In genomic region chr5:110176362-110177020, GRCm38 (mm10) we compare ENCODE assay signal across 7 mouse cellular contexts. TPM values are rescaled to one million over a fixed set of nuclear protein-coding genes. Genes with fewer than 3 reads are reported as not detected.
DNase-seq lines count a peak whose midpoint lies in the region; ATAC-seq and TF ChIP-seq lines count a peak whose summit lies in the region.

TSS of gene Golga3 (plus strand) at chr5:110176701.

- WGBS in embryonic facial prominence, embryonic 10.5 days, result under 1% methylated on average over 41 of the region's 41 CpGs
- under 1% methylated on average over 41 of the region's 41 CpGs for WGBS in intestine, postnatal 0 days
- under 1% methylated on average over 41 of the region's 41 CpGs for WGBS in midbrain, embryonic 12.5 days
- WGBS in small intestine, adult 2 months, result under 1% methylated on average over 41 of the region's 41 CpGs

- no peak for TF ChIP-seq CTCF in intestine, postnatal 0 days (IDR thresholded peaks at IDR 0.05; ENCODE audit: low read depth)
- TF ChIP-seq CTCF in small intestine, adult 2 months (IDR thresholded peaks at IDR 0.05; ENCODE audit: extremely low read depth, insufficient read length, insufficient replicate concordance, low read depth, low read length), result peak; percentile 19; the same call in 1 of the 2 replicates

- no peaks in the 10 kb centered on the region for H3K27me3 ChIP-seq in embryonic facial prominence, embryonic 10.5 days (replicated peaks; ENCODE audit: low read depth, poor library complexity, severe bottlenecking)
- H3K27me3 ChIP-seq in intestine, postnatal 0 days (replicated peaks; ENCODE audit: control insufficient read depth, insufficient read depth, low read length), result no peaks in the 10 kb centered on the region
- no peaks in the 10 kb centered on the region for H3K27me3 ChIP-seq in midbrain, embryonic 12.5 days
- no peaks in the 10 kb centered on the region for H3K27me3 ChIP-seq in small intestine, adult 2 months (ENCODE audit: control insufficient read depth, insufficient read depth, low read length)

- H3K9me3 ChIP-seq in embryonic facial prominence, embryonic 10.5 days, result no peaks in the 10 kb centered on the region
- H3K9me3 ChIP-seq in intestine, postnatal 0 days (ENCODE audit: control insufficient read depth), result no peaks in the 10 kb centered on the region
- no peaks in the 10 kb centered on the region for H3K9me3 ChIP-seq in midbrain, embryonic 12.5 days

- ATAC-seq in intestine, postnatal 0 days, result peak; percentile 97
- peak; percentile 98 for ATAC-seq in midbrain, embryonic 12.5 days (ENCODE audit: low FRiP score, low read depth)

- H3K4me2 ChIP-seq in intestine, postnatal 0 days (replicated peaks; ENCODE audit: low read depth), result peak within 1 kb of the TSS; percentile 74
- peak within 1 kb of the TSS; percentile 86 for H3K4me2 ChIP-seq in midbrain, embryonic 12.5 days (replicated peaks)

- intact Hi-C loops in left cerebral cortex, postnatal 4 days (cut with DNase I), result no loop called here

- H3K9ac ChIP-seq in intestine, postnatal 0 days (ENCODE audit: low read depth, low read length), result peak within 1 kb of the TSS; percentile 86
- peak within 1 kb of the TSS; percentile 86 for H3K9ac ChIP-seq in midbrain, embryonic 12.5 days (replicated peaks)

- peak; percentile 95 for DNase-seq in adrenal gland, postnatal 10 days
- DNase-seq in embryonic facial prominence, embryonic 10.5 days (ENCODE audit: low spot score), result peak; percentile 93
- peak; percentile 41 for DNase-seq in gonadal fat pad, adult 2 months (ENCODE audit: low read depth)
- DNase-seq in left cerebral cortex, postnatal 4 days, result peak; percentile 96

- H3K4me1 ChIP-seq in embryonic facial prominence, embryonic 10.5 days, result peaks cover 14% of the 10 kb centered on the region
- no peaks in the 10 kb centered on the region; the same call in 1 of the 2 replicates for H3K4me1 ChIP-seq in intestine, postnatal 0 days (replicated peaks; ENCODE audit: control insufficient read depth, insufficient read depth, low read length)
- H3K4me1 ChIP-seq in midbrain, embryonic 12.5 days, result peaks cover 13% of the 10 kb centered on the region
- peaks cover 3% of the 10 kb centered on the region; the same call in 1 of the 2 replicates for H3K4me1 ChIP-seq in small intestine, adult 2 months (ENCODE audit: control insufficient read depth, insufficient read depth, insufficient read length, low read length)

- H3K36me3 ChIP-seq in embryonic facial prominence, embryonic 10.5 days (replicated peaks), result peaks cover 9% of the 10 kb centered on the region
- peaks cover 5% of the 10 kb centered on the region; the same call in 1 of the 2 replicates for H3K36me3 ChIP-seq in intestine, postnatal 0 days (ENCODE audit: control insufficient read depth, insufficient read depth)
- peaks cover 12% of the 10 kb centered on the region for H3K36me3 ChIP-seq in midbrain, embryonic 12.5 days
- peaks cover 4% of the 10 kb centered on the region for H3K36me3 ChIP-seq in small intestine, adult 2 months (ENCODE audit: control insufficient read depth, insufficient read depth, low read length)

- H3K27ac ChIP-seq in embryonic facial prominence, embryonic 10.5 days (replicated peaks), result peak within 1 kb of the TSS; percentile 90
- peak within 1 kb of the TSS; percentile 83 for H3K27ac ChIP-seq in intestine, postnatal 0 days (ENCODE audit: low read depth, low read length)
- H3K27ac ChIP-seq in midbrain, embryonic 12.5 days (replicated peaks), result peak within 1 kb of the TSS; percentile 60
- H3K27ac ChIP-seq in small intestine, adult 2 months (ENCODE audit: insufficient read depth, low read depth, low read length), result peak within 1 kb of the TSS; percentile 68

- H3K4me3 ChIP-seq in embryonic facial prominence, embryonic 10.5 days, result peak within 1 kb of the TSS; percentile 96
- H3K4me3 ChIP-seq in intestine, postnatal 0 days (ENCODE audit: low read depth, low read length), result peak within 1 kb of the TSS; percentile 80
- peak within 1 kb of the TSS; percentile 83 for H3K4me3 ChIP-seq in midbrain, embryonic 12.5 days
- peak within 1 kb of the TSS; percentile 88 for H3K4me3 ChIP-seq in small intestine, adult 2 months (ENCODE audit: low read depth, low read length)

- TF ChIP-seq POLR2A in small intestine, adult 2 months (IDR thresholded peaks at IDR 0.05; ENCODE audit: low read depth, low read length), result peak; percentile 43; the same call in 1 of the 2 replicates

RNA-seq across cellular contexts. Expression of gene Golga3, which starts in this region (rescaled TPM):
- total RNA-seq in adrenal gland, postnatal 10 days (2021), result 10 to 100 TPM; 31.6 to 37.8 TPM
- polyA plus RNA-seq in embryonic facial prominence, embryonic 10.5 days (2016; fragmentation: Nextera tagmentation; extraction: Ambion mirVana), result 19.9 and 20.6 TPM in 2 replicates
- 14.3 and 15.1 TPM in 2 replicates for polyA plus RNA-seq in gonadal fat pad, adult 2 months (2012; rRNA removed)
- polyA plus RNA-seq in intestine, postnatal 0 days (2015; fragmentation: Nextera tagmentation; extraction: Ambion mirVana), result 8.1 and 9.1 TPM in 2 replicates
- 10 to 100 TPM; 50.4 to 52.3 TPM for total RNA-seq in left cerebral cortex, postnatal 4 days (2021)
- polyA plus RNA-seq in midbrain, embryonic 12.5 days (2016; fragmentation: Nextera tagmentation; extraction: Ambion mirVana), result 25.3 and 27.8 TPM in 2 replicates
- 4.1 and 6.7 TPM in 2 replicates for polyA plus RNA-seq in small intestine, adult 2 months (2012; rRNA removed)

Comparison
In these comparisons a context has a peak if more than half of its experiments do, and no peak if none do; other contexts are left out.
1. Peak in every context shown above with its lines: DNase-seq, ATAC-seq, H3K4me3 ChIP-seq and H3K27ac ChIP-seq.
2. DNase-seq: peak in every context shown above with its lines; median percentile 96 in left cerebral cortex, postnatal 4 days; 95 in adrenal gland, postnatal 10 days; 93 in embryonic facial prominence, embryonic 10.5 days; 41 in gonadal fat pad, adult 2 months.